Mouse (Mus musculus): ENCODE results near the gene Rarg.

- TF ChIP-seq CTCF (conservative IDR thresholded peaks at IDR 0.05; ENCODE audit: low read length) (no peak), NANOG (IDR thresholded peaks at IDR 0.05; ENCODE audit: borderline replicate concordance, low read length) (no peak)
Measured at GRCm38 (mm10) chr15:102215624-102216023, 41.7 kb downstream of the Rarg start.

All from E14TG2a.4 (cell line).